21 mouse cellular contexts compared by ENCODE assay signal in genomic region chr5:28596537-28597314, GRCm38 (mm10).
DNase-seq lines count a peak whose midpoint lies in the region; ATAC-seq and TF ChIP-seq lines count a peak whose summit lies in the region.
"Had no signal": no experiment of that assay in that cellular context is flagged by ENCODE, and none has a peak within 500 bp of the region (broad histone marks: within the 10 kb centered on the region; RNA-seq: fewer than 3 reads in every experiment).

No protein-coding gene starts in this region.

- no peak overlapping the region for H3K4me2 ChIP-seq in intestine, embryonic 15.5 days (replicated peaks)
- H3K4me2 ChIP-seq in stomach, postnatal 0 days (replicated peaks; ENCODE audit: low read depth) = no peak overlapping the region
- H3K4me2 ChIP-seq: forebrain, embryonic 13.5 days; heart, embryonic 13.5 days; midbrain, embryonic 12.5 days had no signal

- 74% methylated on average over 1 of the region's 1 CpGs for WGBS in intestine, embryonic 15.5 days
- 52% methylated on average over 1 of the region's 1 CpGs for WGBS in stomach, postnatal 0 days

- H3K9me3 ChIP-seq in intestine, embryonic 15.5 days = no peaks in the 10 kb centered on the region
- H3K9me3 ChIP-seq in stomach, postnatal 0 days (ENCODE audit: control insufficient read depth, low read length) = no peaks in the 10 kb centered on the region
- H3K9me3 ChIP-seq: forebrain, embryonic 13.5 days; heart, embryonic 13.5 days; midbrain, embryonic 12.5 days had no signal

- H3K4me3 ChIP-seq in intestine, embryonic 15.5 days (replicated peaks) = no peak overlapping the region
- no peak overlapping the region for H3K4me3 ChIP-seq in stomach, postnatal 0 days (ENCODE audit: low read depth, low read length)
- H3K4me3 ChIP-seq: forebrain, embryonic 13.5 days; heart, adult 2 months; heart, embryonic 13.5 days; midbrain, embryonic 12.5 days had no signal

- H3K27me3 ChIP-seq in intestine, embryonic 15.5 days (replicated peaks) = no peaks in the 10 kb centered on the region
- H3K27me3 ChIP-seq in stomach, postnatal 0 days (ENCODE audit: control insufficient read depth, insufficient read depth, low read length) = no peaks in the 10 kb centered on the region
- H3K27me3 ChIP-seq: forebrain, embryonic 13.5 days; heart, embryonic 13.5 days; midbrain, embryonic 12.5 days had no signal

- ATAC-seq in intestine, embryonic 15.5 days = peak; percentile 88
- ATAC-seq in stomach, postnatal 0 days (ENCODE audit: low FRiP score, low TSS enrichment) = peak; percentile 94
- ATAC-seq: forebrain, embryonic 13.5 days had no signal

- no peak for TF ChIP-seq EP300 in stomach, postnatal 0 days (optimal IDR thresholded peaks at IDR 0.05)

- no peak for TF ChIP-seq CTCF in stomach, postnatal 0 days (IDR thresholded peaks at IDR 0.05; ENCODE audit: low read depth)

- H3K4me1 ChIP-seq in intestine, embryonic 15.5 days (replicated peaks) = no peaks in the 10 kb centered on the region
- no peaks in the 10 kb centered on the region for H3K4me1 ChIP-seq in stomach, postnatal 0 days (replicated peaks; ENCODE audit: control insufficient read depth, insufficient read depth)
- H3K4me1 ChIP-seq: forebrain, embryonic 13.5 days; heart, embryonic 13.5 days; midbrain, embryonic 12.5 days had no signal

- DNase-seq in urinary bladder, adult 2 months (ENCODE audit: low spot score) = peak; percentile 52
- no peak for DNase-seq in urinary bladder, postnatal 4 days (ENCODE audit: low spot score in 2 of 2)
- DNase-seq in stomach, postnatal 0 days (ENCODE audit: low spot score) = peak; percentile 35
- DNase-seq in right cerebral cortex, postnatal 25 days = no peak
- no peak for DNase-seq in Muller cell, postnatal 12 days (ENCODE audit: inconsistent ontology term)
- DNase-seq in layer of hippocampus, adult 9-10 months (ENCODE audit: low spot score) = no peak
- DNase-seq: adrenal gland, adult 8-10 months; B cell, adult 2 months; cerebellum, adult 2 months; cerebellum, postnatal 25 days; embryo, embryonic 11 days; gastrocnemius, postnatal 36 days; heart, adult 2 months; heart, postnatal 14 days; kidney, adult 9 months; kidney, postnatal 14 days; lung, postnatal 10 days had no signal

- peak overlapping the region; percentile 38; the same call in 1 of the 2 replicates for H3K27ac ChIP-seq in intestine, embryonic 15.5 days
- H3K27ac ChIP-seq in stomach, postnatal 0 days (replicated peaks) = peak overlapping the region; percentile 83
- H3K27ac ChIP-seq: forebrain, embryonic 13.5 days; heart, adult 2 months; heart, embryonic 13.5 days; midbrain, embryonic 12.5 days had no signal

- H3K36me3 ChIP-seq in intestine, embryonic 15.5 days = no peaks in the 10 kb centered on the region
- H3K36me3 ChIP-seq in stomach, postnatal 0 days (ENCODE audit: control insufficient read depth, insufficient read depth, low read length) = no peaks in the 10 kb centered on the region
- H3K36me3 ChIP-seq: heart, embryonic 13.5 days; midbrain, embryonic 12.5 days had no signal

- no peak overlapping the region for H3K9ac ChIP-seq in intestine, embryonic 15.5 days
- no peak overlapping the region for H3K9ac ChIP-seq in stomach, postnatal 0 days (ENCODE audit: low read length)
- H3K9ac ChIP-seq: forebrain, embryonic 13.5 days; heart, embryonic 13.5 days; midbrain, embryonic 12.5 days had no signal

Comparison
In these comparisons a context has a peak if more than half of its experiments do, and no peak if none do; other contexts are left out.
1. DNase-seq: peak in urinary bladder, adult 2 months (single experiment) and stomach, postnatal 0 days (single experiment); none in urinary bladder, postnatal 4 days (0 of 2), right cerebral cortex, postnatal 25 days (single experiment), Muller cell, postnatal 12 days (single experiment) and layer of hippocampus, adult 9-10 months (single experiment).